Mouse (Mus musculus) forebrain, embryonic 16.5 days (tissue): ENCODE data around the gene Prc1. TPM values are rescaled to one million over a fixed set of nuclear protein-coding genes. Genes with fewer than 3 reads are reported as not detected.

ENCODE experiments used
- ATAC-seq: fragments of 200-750 bp; cut with Nextera tagmentation; 2 replicates; pipeline ENCODE4 v1.8.0; 2017; ENCODE audit warnings: mild to moderate bottlenecking, moderate library complexity
- H3K27ac ChIP-seq: fragments of 300-500 bp; sonication (generic); 2 replicates; pipeline ENCODE4 v1.5.1; 2014; ENCODE audit warnings: low read length, control low read depth
- H3K27me3 ChIP-seq: fragments of 300-500 bp; sonication (generic); replicated peaks from 2 replicates; pipeline ENCODE4 v1.6.1; 2014; ENCODE audit warnings: low read length; ENCODE audit not compliant: control insufficient read depth, insufficient read depth
- H3K36me3 ChIP-seq: fragments of 300-500 bp; sonication (generic); 2 replicates; pipeline ENCODE4 v1.6.1; 2014; ENCODE audit not compliant: control insufficient read depth, insufficient read depth
- H3K4me1 ChIP-seq: fragments of 300-500 bp; sonication (generic); replicated peaks from 2 replicates; pipeline ENCODE4 v1.6.1; 2014; ENCODE audit warnings: low read length; ENCODE audit not compliant: control insufficient read depth, insufficient read depth
- H3K4me2 ChIP-seq: fragments of 300-500 bp; sonication (generic); 2 replicates; pipeline ENCODE4 v1.6.1; 2014; ENCODE audit warnings: mild to moderate bottlenecking, low read length, control low read depth
- H3K4me3 ChIP-seq: fragments of 300-500 bp; sonication (generic); replicated peaks from 2 replicates; pipeline ENCODE4 v1.5.1; 2014; ENCODE audit warnings: mild to moderate bottlenecking, low read length, control low read depth
- H3K9ac ChIP-seq: fragments of 300-500 bp; sonication (generic); replicated peaks from 2 replicates; pipeline ENCODE4 v1.6.1; 2014; ENCODE audit warnings: low read depth, low read length, control low read depth
- H3K9me3 ChIP-seq: fragments of 300-500 bp; sonication (generic); 2 replicates; pipeline ENCODE4 v1.6.1; 2016; ENCODE audit warnings: low read length; ENCODE audit not compliant: control insufficient read depth
- WGBS: fragments of 180-500 bp; shearing (Covaris S2); extraction: QIAGEN DNeasy Blood & Tissue Kit; methylation state at CpG from one replicate; pipeline ENCODE4 v1.1.7; 2014; 5-methylcytosine and 5-hydroxymethylcytosine counted together
- polyA plus RNA-seq: library from polyadenylated mRNA; unstranded; fragments of >200 nt; fragmentation: Nextera tagmentation; extraction: Ambion mirVana; gene quantifications from 2 replicates; pipeline ENCODE4 v1.2.1, GENCODE M21; 2015

Prc1 gene
- polyA plus RNA-seq, 1 experiment from 2014 or later: 72.9 TPM

GRCm38 (mm10) chr7:80281646-80282045 lies 12.6 kb upstream of the Prc1 start:
- H3K36me3 ChIP-seq: peaks cover 52% of the 10 kb centered on the region
- no peaks in the 10 kb centered on the region for H3K9me3 ChIP-seq
- H3K9ac ChIP-seq: no peak overlapping the region
- H3K27ac ChIP-seq: no peak overlapping the region
- 86% methylated on average over 3 of the region's 3 CpGs for WGBS
- H3K27me3 ChIP-seq: no peaks in the 10 kb centered on the region
- H3K4me3 ChIP-seq: no peak overlapping the region
- no peak overlapping the region for H3K4me2 ChIP-seq
- no peaks in the 10 kb centered on the region for H3K4me1 ChIP-seq
- no peak for ATAC-seq

GRCm38 (mm10) chr7:80283226-80283918 lies 10.9 kb upstream of the Prc1 start:
- no peak overlapping the region for H3K4me2 ChIP-seq
- no peaks in the 10 kb centered on the region for H3K4me1 ChIP-seq
- ATAC-seq: no peak
- peaks cover 54% of the 10 kb centered on the region for H3K36me3 ChIP-seq
- 88% methylated on average over 3 of the region's 3 CpGs for WGBS
- H3K9ac ChIP-seq: no peak overlapping the region
- H3K27me3 ChIP-seq: no peaks in the 10 kb centered on the region
- H3K27ac ChIP-seq: no peak overlapping the region
- no peaks in the 10 kb centered on the region for H3K9me3 ChIP-seq
- no peak overlapping the region for H3K4me3 ChIP-seq

- 89% methylated on average over 5 of the region's 5 CpGs for WGBS
Observed at GRCm38 (mm10) chr7:80284391-80284790, 9.9 kb upstream of the Prc1 start.

GRCm38 (mm10) chr7:80285725-80286124 lies 8.5 kb upstream of the Prc1 start:
- no peak overlapping the region for H3K4me2 ChIP-seq

More at GRCm38 (mm10) chr7:80284391-80284790, 9.9 kb upstream of the Prc1 start:
- Histone ChIP-seq H3K27ac (no peak overlapping the region), H3K9me3 (no peaks in the 10 kb centered on the region), H3K9ac (no peak overlapping the region), H3K4me1 (no peaks in the 10 kb centered on the region), H3K4me2 (no peak overlapping the region), H3K4me3 (no peak overlapping the region), H3K27me3 (no peaks in the 10 kb centered on the region), H3K36me3 (peaks cover 51% of the 10 kb centered on the region)
- no peak for ATAC-seq

GRCm38 (mm10) chr7:80287736-80288135 lies 6.5 kb upstream of the Prc1 start:
- no peaks in the 10 kb centered on the region for H3K27me3 ChIP-seq
- 87% methylated on average over 10 of the region's 10 CpGs for WGBS
- no peak overlapping the region for H3K9ac ChIP-seq
- H3K4me2 ChIP-seq: no peak overlapping the region
- H3K4me3 ChIP-seq: no peak overlapping the region
- H3K4me1 ChIP-seq: no peaks in the 10 kb centered on the region
- peaks cover 42% of the 10 kb centered on the region for H3K36me3 ChIP-seq
- H3K27ac ChIP-seq: no peak overlapping the region
- no peak for ATAC-seq
- H3K9me3 ChIP-seq: no peaks in the 10 kb centered on the region

More at GRCm38 (mm10) chr7:80285725-80286124, 8.5 kb upstream of the Prc1 start:
- no peak for ATAC-seq
- Histone ChIP-seq H3K4me3 (no peak overlapping the region), H3K36me3 (peaks cover 46% of the 10 kb centered on the region), H3K27ac (no peak overlapping the region), H3K9ac (no peak overlapping the region), H3K27me3 (no peaks in the 10 kb centered on the region), H3K9me3 (no peaks in the 10 kb centered on the region), H3K4me1 (no peaks in the 10 kb centered on the region)
- WGBS: 94% methylated on average over 6 of the region's 6 CpGs

- Histone ChIP-seq H3K4me1 (peaks cover 10% of the 10 kb centered on the region), H3K27me3 (no peaks in the 10 kb centered on the region), H3K9ac (peak overlapping the region; percentile 72), H3K27ac (peak overlapping the region; percentile 41; the same call in 1 of the 2 replicates), H3K4me2 (peak overlapping the region; percentile 95), H3K36me3 (no peaks in the 10 kb centered on the region), H3K9me3 (no peaks in the 10 kb centered on the region), H3K4me3 (peak overlapping the region; percentile 81)
- WGBS: 7% methylated on average over 37 of the region's 37 CpGs
- ATAC-seq: peak; percentile 34; the same call in 1 of the 2 replicates
Observed at GRCm38 (mm10) chr7:80294764-80295648, 756 bp downstream of the Prc1 start.

- no peak overlapping the region for H3K9ac ChIP-seq
- no peaks in the 10 kb centered on the region for H3K9me3 ChIP-seq
- no peak overlapping the region for H3K27ac ChIP-seq
- no peaks in the 10 kb centered on the region for H3K36me3 ChIP-seq
- no peak overlapping the region for H3K4me3 ChIP-seq
- H3K4me2 ChIP-seq: 0 out of 2 replicates have a peak overlapping the region, but pooled peaks have one; percentile 5
- no peak for ATAC-seq
- H3K27me3 ChIP-seq: no peaks in the 10 kb centered on the region
- 83% methylated on average over 6 of the region's 6 CpGs for WGBS
- peaks cover 10% of the 10 kb centered on the region for H3K4me1 ChIP-seq
Observed at GRCm38 (mm10) chr7:80296462-80296861, 2.2 kb downstream of the Prc1 start.

GRCm38 (mm10) chr7:80297041-80297440 lies 2.8 kb downstream of the Prc1 start:
- no peaks in the 10 kb centered on the region for H3K27me3 ChIP-seq
- WGBS: 69% methylated on average over 3 of the region's 3 CpGs
- no peaks in the 10 kb centered on the region for H3K36me3 ChIP-seq
- no peak overlapping the region for H3K9ac ChIP-seq
- no peak overlapping the region for H3K4me3 ChIP-seq
- peaks cover 10% of the 10 kb centered on the region for H3K4me1 ChIP-seq
- ATAC-seq: no peak
- no peaks in the 10 kb centered on the region for H3K9me3 ChIP-seq
- no peak overlapping the region for H3K27ac ChIP-seq
- no peak overlapping the region for H3K4me2 ChIP-seq

GRCm38 (mm10) chr7:80298754-80299153 lies 4.5 kb downstream of the Prc1 start:
- no peak for ATAC-seq
- Histone ChIP-seq H3K9ac (no peak overlapping the region), H3K4me1 (peaks cover 10% of the 10 kb centered on the region), H3K4me3 (no peak overlapping the region), H3K27me3 (no peaks in the 10 kb centered on the region), H3K36me3 (no peaks in the 10 kb centered on the region), H3K27ac (no peak overlapping the region), H3K9me3 (no peaks in the 10 kb centered on the region), H3K4me2 (no peak overlapping the region)
- WGBS: 91% methylated on average over 4 of the region's 4 CpGs
